Mouse (Mus musculus): ENCODE results near the gene Mmp9. TPM values are rescaled to one million over a fixed set of nuclear protein-coding genes. Genes with fewer than 3 reads are reported as not detected.

Gene Mmp9
- polyA plus RNA-seq, 1 experiment from 2014 or later = 5.0 TPM

DNA sequence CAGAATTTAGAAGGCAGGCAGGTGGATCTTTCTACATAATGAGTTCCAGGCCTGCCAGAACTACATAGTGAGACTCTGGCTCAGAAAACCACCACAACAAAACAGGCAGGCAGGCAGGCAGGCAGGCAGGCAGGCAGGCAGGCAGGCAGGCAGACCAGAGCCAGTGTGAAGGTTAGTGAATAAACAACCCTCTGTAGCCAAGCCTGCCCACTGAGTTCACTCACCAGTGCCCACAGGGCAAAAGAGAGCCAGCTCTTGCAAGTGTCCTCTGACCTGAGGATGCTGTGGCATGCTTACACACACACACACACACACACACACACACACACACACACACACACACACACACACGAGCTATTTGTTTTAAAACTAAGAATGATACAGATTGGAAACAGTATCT is 37.1 kb upstream of the Mmp9 start:
- no peaks in the 10 kb centered on the region for H3K27me3 ChIP-seq (replicated peaks)
- WGBS = 83% methylated on average over 1 of the region's 1 CpGs
- no peak overlapping the region for H3K4me3 ChIP-seq
- peaks cover 100% of the 10 kb centered on the region for H3K36me3 ChIP-seq
- no peak overlapping the region for H3K27ac ChIP-seq
- no peak overlapping the region for H3K9ac ChIP-seq
- ATAC-seq (ENCODE audit: low FRiP score, low read depth) = no peak
- H3K4me2 ChIP-seq (replicated peaks) = no peak overlapping the region
- peaks cover 7% of the 10 kb centered on the region; the same call in 1 of the 2 replicates for H3K9me3 ChIP-seq
- H3K4me1 ChIP-seq = no peaks in the 10 kb centered on the region

- ATAC-seq (ENCODE audit: low FRiP score, low read depth) = no peak
- Histone ChIP-seq H3K4me2 (replicated peaks) (no peak overlapping the region), H3K9ac (no peak overlapping the region), H3K36me3 (peaks cover 85% of the 10 kb centered on the region), H3K4me1 (peaks cover 18% of the 10 kb centered on the region), H3K27ac (no peak overlapping the region), H3K27me3 (replicated peaks) (no peaks in the 10 kb centered on the region), H3K9me3 (peaks cover 7% of the 10 kb centered on the region; the same call in 1 of the 2 replicates), H3K4me3 (no peak overlapping the region)
- 97% methylated on average over 4 of the region's 4 CpGs for WGBS
Observed at GRCm38 (mm10) chr2:164906071-164906470, 34.5 kb upstream of the Mmp9 start.

GRCm38 (mm10) chr2:164907511-164907910 is 33.1 kb upstream of the Mmp9 start:
- Histone ChIP-seq H3K27ac (no peak overlapping the region), H3K27me3 (replicated peaks) (no peaks in the 10 kb centered on the region), H3K9me3 (peaks cover 7% of the 10 kb centered on the region; the same call in 1 of the 2 replicates), H3K4me3 (no peak overlapping the region), H3K36me3 (peaks cover 71% of the 10 kb centered on the region), H3K4me2 (replicated peaks) (no peak overlapping the region), H3K4me1 (peaks cover 25% of the 10 kb centered on the region), H3K9ac (no peak overlapping the region)
- 98% methylated on average over 12 of the region's 12 CpGs for WGBS
- ATAC-seq (ENCODE audit: low FRiP score, low read depth) = no peak

- Histone ChIP-seq H3K4me3 (no peak overlapping the region), H3K4me2 (replicated peaks) (no peak overlapping the region), H3K9ac (no peak overlapping the region), H3K9me3 (peaks cover 7% of the 10 kb centered on the region; the same call in 1 of the 2 replicates), H3K27me3 (replicated peaks) (no peaks in the 10 kb centered on the region), H3K4me1 (peaks cover 25% of the 10 kb centered on the region), H3K27ac (no peak overlapping the region), H3K36me3 (peaks cover 66% of the 10 kb centered on the region)
- WGBS = 95% methylated on average over 5 of the region's 5 CpGs
- no peak for ATAC-seq (ENCODE audit: low FRiP score, low read depth)
Observed at GRCm38 (mm10) chr2:164908011-164908410, 32.6 kb upstream of the Mmp9 start.

DNA sequence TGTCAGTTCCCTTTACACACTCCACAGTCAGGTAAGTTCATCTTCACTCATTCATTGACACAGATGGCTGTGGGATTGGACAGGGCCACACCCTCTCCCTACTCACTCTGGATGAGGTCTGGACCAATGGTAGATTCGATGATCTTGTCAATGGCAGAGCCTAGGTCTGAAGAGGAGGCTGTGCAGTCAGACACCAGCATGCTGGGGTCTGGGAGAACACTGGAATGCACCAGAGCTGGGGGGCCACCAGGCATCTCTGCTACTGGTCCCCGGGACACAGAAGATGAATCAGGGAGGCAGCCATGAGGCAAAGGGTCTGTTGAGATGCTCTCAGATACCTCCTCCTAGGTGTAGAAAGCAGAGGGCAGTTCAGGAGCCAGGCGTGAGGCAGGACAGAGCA is 31.5 kb upstream of the Mmp9 start:
- WGBS = 92% methylated on average over 3 of the region's 3 CpGs
- peaks cover 7% of the 10 kb centered on the region; the same call in 1 of the 2 replicates for H3K9me3 ChIP-seq
- H3K9ac ChIP-seq = no peak overlapping the region
- H3K27ac ChIP-seq = no peak overlapping the region
- peak overlapping the region; percentile 90; the same call in 1 of the 2 replicates for H3K4me2 ChIP-seq (replicated peaks)
- no peak for ATAC-seq (ENCODE audit: low FRiP score, low read depth)
- no peaks in the 10 kb centered on the region for H3K27me3 ChIP-seq (replicated peaks)
- peaks cover 25% of the 10 kb centered on the region for H3K4me1 ChIP-seq
- H3K4me3 ChIP-seq = no peak overlapping the region
- peaks cover 55% of the 10 kb centered on the region for H3K36me3 ChIP-seq

- Histone ChIP-seq H3K27ac (no peak overlapping the region), H3K4me1 (peaks cover 25% of the 10 kb centered on the region), H3K9me3 (peaks cover 7% of the 10 kb centered on the region; the same call in 1 of the 2 replicates), H3K36me3 (peaks cover 50% of the 10 kb centered on the region), H3K4me2 (replicated peaks) (peak overlapping the region; percentile 90), H3K4me3 (0 out of 2 replicates have a peak overlapping the region, but pooled peaks have one; percentile 74), H3K27me3 (replicated peaks) (no peaks in the 10 kb centered on the region), H3K9ac (peak overlapping the region; percentile 90; the same call in 1 of the 2 replicates)
- ATAC-seq (ENCODE audit: low FRiP score, low read depth) = no peak
- 100% methylated on average over 1 of the region's 1 CpGs for WGBS
Observed at GRCm38 (mm10) chr2:164909542-164909941, 31.0 kb upstream of the Mmp9 start.

DNA sequence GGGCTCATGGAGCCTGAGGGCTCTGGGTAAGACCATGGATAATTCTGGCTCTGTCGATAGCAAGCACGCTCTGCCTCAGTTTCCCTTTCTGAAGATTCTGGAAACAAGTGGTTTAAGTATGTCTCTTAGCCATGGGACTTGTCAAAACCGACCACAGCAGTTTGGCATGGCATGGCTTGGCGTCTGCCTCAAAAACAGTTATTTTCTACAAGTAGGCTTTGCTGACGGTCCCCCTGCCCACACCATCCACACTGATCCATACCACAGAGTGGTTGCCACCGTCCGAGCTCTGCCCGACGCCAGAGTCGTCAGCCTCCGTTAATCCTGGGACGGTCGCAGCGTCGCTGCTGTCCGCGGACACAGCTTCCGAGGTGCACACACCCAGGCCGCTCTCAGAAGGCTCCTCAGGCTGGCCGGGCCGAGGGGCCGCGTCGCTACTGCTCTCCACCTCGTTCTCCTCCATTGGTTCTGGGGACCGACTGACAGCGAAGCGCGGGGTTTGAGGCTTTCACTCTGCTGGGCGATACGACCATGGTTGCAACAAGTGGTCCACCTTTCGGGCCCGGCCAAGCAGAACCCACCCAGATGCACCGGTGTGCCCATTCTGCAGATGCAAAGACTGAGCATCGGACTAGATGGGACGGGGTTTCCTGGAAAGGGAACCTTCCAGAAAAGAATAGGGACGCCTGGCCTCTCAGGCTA is 30.1 kb upstream of the Mmp9 start:
- ATAC-seq (ENCODE audit: low FRiP score, low read depth) = peak; percentile 2
- peaks cover 7% of the 10 kb centered on the region; the same call in 1 of the 2 replicates for H3K9me3 ChIP-seq
- no peaks in the 10 kb centered on the region for H3K27me3 ChIP-seq (replicated peaks)
- peak overlapping the region; percentile 90 for H3K4me2 ChIP-seq (replicated peaks)
- WGBS = 8% methylated on average over 37 of the region's 37 CpGs
- peaks cover 25% of the 10 kb centered on the region for H3K4me1 ChIP-seq
- H3K4me3 ChIP-seq = peak overlapping the region; percentile 74
- H3K27ac ChIP-seq = peak overlapping the region; percentile 96; the same call in 1 of the 2 replicates
- peak overlapping the region; percentile 90 for H3K9ac ChIP-seq
- peaks cover 41% of the 10 kb centered on the region for H3K36me3 ChIP-seq

GRCm38 (mm10) chr2:164911086-164912048 is 29.2 kb upstream of the Mmp9 start, which contains the start of gene Zfp335:
Gene Zfp335, minus strand, starts transcription at chr2:164911757.
- peak; percentile 89 for ATAC-seq (ENCODE audit: low FRiP score, low read depth)
- H3K9ac ChIP-seq = peak within 1 kb of the TSS; percentile 90
- no peaks in the 10 kb centered on the region for H3K27me3 ChIP-seq (replicated peaks)
- H3K4me2 ChIP-seq (replicated peaks) = peak within 1 kb of the TSS; percentile 90
- under 1% methylated on average over 91 of the region's 91 CpGs for WGBS
- peaks cover 25% of the 10 kb centered on the region for H3K4me1 ChIP-seq
- peak within 1 kb of the TSS; percentile 74 for H3K4me3 ChIP-seq
- peaks cover 32% of the 10 kb centered on the region for H3K36me3 ChIP-seq
- H3K9me3 ChIP-seq = peaks cover 3% of the 10 kb centered on the region; the same call in 1 of the 2 replicates
- peak within 1 kb of the TSS; percentile 96 for H3K27ac ChIP-seq

DNA sequence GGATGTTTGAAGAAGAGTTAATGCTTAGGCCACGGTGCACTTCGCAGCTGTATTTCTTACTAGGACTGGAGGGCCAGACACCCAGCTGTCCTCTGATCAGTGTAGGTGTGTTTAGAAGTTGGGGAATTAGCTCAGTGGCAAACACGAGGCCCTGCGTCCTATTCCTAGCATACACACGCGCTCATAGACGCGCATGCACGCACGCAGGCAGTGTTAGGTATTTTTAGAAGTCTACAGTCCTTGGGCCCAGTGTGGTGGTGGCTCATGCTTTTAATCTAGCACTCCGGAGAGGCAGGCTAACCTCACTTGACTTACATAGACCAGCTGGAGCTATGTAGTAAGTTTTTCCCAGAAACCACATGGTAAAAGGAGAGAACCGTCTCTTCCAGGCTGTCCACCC is 28.4 kb upstream of the Mmp9 start:
- Histone ChIP-seq H3K4me2 (replicated peaks) (peak overlapping the region; percentile 90), H3K27me3 (replicated peaks) (no peaks in the 10 kb centered on the region), H3K9ac (peak overlapping the region; percentile 90), H3K9me3 (no peaks in the 10 kb centered on the region), H3K36me3 (peaks cover 24% of the 10 kb centered on the region), H3K27ac (peak overlapping the region; percentile 96), H3K4me3 (peak overlapping the region; percentile 74), H3K4me1 (peaks cover 25% of the 10 kb centered on the region)
- 0 out of 2 replicates have a peak, but pooled peaks have one; percentile 1 for ATAC-seq (ENCODE audit: low FRiP score, low read depth)
- WGBS = 24% methylated on average over 12 of the region's 12 CpGs

- Histone ChIP-seq H3K4me2 (replicated peaks) (peak overlapping the region; percentile 90; the same call in 1 of the 2 replicates), H3K36me3 (peaks cover 17% of the 10 kb centered on the region), H3K27me3 (replicated peaks) (no peaks in the 10 kb centered on the region), H3K27ac (no peak overlapping the region), H3K9ac (no peak overlapping the region), H3K4me3 (peak overlapping the region; percentile 74; the same call in 1 of the 2 replicates), H3K4me1 (peaks cover 25% of the 10 kb centered on the region), H3K9me3 (no peaks in the 10 kb centered on the region)
- WGBS = 92% methylated on average over 8 of the region's 9 CpGs
- no peak for ATAC-seq (ENCODE audit: low FRiP score, low read depth)
Observed at GRCm38 (mm10) chr2:164912749-164913427, 27.7 kb upstream of the Mmp9 start.

- no peak overlapping the region for H3K4me2 ChIP-seq (replicated peaks)
- no peak overlapping the region for H3K4me3 ChIP-seq
- H3K36me3 ChIP-seq = peaks cover 14% of the 10 kb centered on the region
- H3K9ac ChIP-seq = no peak overlapping the region
- no peak for ATAC-seq (ENCODE audit: low FRiP score, low read depth)
- H3K4me1 ChIP-seq = peaks cover 25% of the 10 kb centered on the region
- H3K27me3 ChIP-seq (replicated peaks) = no peaks in the 10 kb centered on the region
- no peaks in the 10 kb centered on the region for H3K9me3 ChIP-seq
- 94% methylated on average over 2 of the region's 2 CpGs for WGBS
- no peak overlapping the region for H3K27ac ChIP-seq
Observed at GRCm38 (mm10) chr2:164913428-164913786, 27.2 kb upstream of the Mmp9 start.

Data from neural tube, embryonic 12.5 days (tissue).